Mouse (Mus musculus) liver, postnatal 0 days (tissue): ENCODE results near the gene Serpina3i.

Source experiments
- CTCF ChIP-seq: sonication (generic); IDR thresholded peaks from 2 replicates; pipeline ENCODE4 v1.5.1; 2016; ENCODE audit warnings: antibody characterized with exemption, low read depth
- EP300 ChIP-seq: IDR thresholded peaks from 2 replicates; pipeline ENCODE4 v1.6.1; 2016; ENCODE audit warnings: antibody characterized with exemption, low read depth, mild to moderate bottlenecking

- TF ChIP-seq CTCF (no peak), EP300 (no peak)
Measured at GRCm38 (mm10) chr12:104279056-104279435, 16.1 kb downstream of the Serpina3i start.
